Mouse (Mus musculus): ENCODE results near the gene Reep1. TPM values are rescaled to one million over a fixed set of nuclear protein-coding genes. Genes with fewer than 3 reads are reported as not detected.
A peak's percentile ranks its signal among the peaks of the same experiment; 100 is the strongest.
"Not testable (repeated sequence)": the region's sequence is repeated elsewhere in the genome, so short reads cannot be mapped to it uniquely, and the experiment has no call there.

Reep1 gene
- total RNA-seq, 2 experiments from 2014 or later, result 173 to 187 TPM

DNA sequence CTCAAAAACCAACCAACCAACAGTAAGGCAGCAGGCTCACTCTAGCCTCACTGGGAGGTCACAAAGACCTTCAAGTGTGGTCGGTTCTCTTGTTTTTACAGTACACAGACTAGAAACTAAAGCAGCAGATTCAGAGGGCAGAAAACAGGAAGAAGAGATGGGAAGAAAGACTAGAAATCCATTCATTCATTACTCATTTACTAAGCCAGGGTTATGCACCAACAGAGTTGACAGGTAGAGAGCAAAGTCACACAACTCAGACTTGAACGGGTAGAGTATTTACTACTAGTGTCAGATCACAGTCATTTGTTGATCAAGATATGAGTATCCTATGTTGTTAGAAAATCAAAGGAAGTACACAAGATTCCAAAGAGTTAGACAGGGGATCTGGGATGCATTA is 105.5 kb downstream of the Reep1 start:
- intact Hi-C loops (cut with DNase I), result no loop called here
- DNase-seq (ENCODE audit: extremely low spot score in 1 of 2, low spot score in 2 of 2), result no peak

DNA sequence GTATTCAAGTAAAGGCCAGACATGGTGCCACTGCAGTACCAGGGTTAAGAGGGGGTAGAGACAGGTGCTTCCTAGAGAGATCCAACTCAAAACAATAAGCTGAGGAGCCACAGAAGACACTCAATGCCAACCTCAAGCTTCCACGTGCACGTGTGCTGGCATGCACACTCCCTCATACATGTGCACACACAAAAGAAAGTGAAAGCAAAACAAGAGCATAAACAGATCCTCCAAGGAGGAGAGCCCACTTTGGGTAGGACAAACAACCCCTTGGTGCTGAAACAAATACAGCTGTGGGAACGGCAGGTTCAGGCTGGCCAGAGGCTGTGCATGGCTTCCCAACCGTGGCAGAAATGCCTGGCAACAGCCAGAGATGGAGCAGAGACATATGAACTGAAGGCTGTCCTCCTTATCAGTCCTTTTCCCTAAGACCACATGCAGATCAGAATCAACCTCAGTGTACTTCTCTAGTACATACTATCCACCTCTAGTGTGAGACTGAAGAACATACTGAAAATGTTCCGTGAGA is 112.5 kb downstream of the Reep1 start:
- intact Hi-C loops (cut with DNase I), result no loop called here
- no peak for DNase-seq (ENCODE audit: extremely low spot score in 1 of 2, low spot score in 2 of 2)

DNA sequence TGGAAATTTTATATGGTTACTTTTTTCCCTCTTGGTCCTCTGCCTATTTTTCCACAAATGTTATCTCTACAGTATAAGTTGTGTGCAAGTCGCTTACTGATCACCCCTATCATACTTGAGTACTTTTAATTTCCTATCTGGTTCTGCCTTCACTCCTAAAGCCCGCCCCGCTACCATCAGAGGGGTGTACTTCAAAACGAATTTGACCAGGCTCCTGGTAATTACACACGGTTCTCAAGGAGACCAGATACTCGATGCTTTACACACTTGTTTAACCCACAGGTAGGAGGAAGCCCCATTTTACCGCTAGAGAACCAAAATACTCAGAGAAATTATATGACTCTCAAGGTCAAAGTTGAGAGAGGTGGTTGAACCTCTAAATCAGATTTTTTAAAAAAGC is 115.7 kb downstream of the Reep1 start:
- intact Hi-C loops (cut with DNase I), result no loop called here
- DNase-seq (ENCODE audit: extremely low spot score in 1 of 2, low spot score in 2 of 2), result no peak

DNA sequence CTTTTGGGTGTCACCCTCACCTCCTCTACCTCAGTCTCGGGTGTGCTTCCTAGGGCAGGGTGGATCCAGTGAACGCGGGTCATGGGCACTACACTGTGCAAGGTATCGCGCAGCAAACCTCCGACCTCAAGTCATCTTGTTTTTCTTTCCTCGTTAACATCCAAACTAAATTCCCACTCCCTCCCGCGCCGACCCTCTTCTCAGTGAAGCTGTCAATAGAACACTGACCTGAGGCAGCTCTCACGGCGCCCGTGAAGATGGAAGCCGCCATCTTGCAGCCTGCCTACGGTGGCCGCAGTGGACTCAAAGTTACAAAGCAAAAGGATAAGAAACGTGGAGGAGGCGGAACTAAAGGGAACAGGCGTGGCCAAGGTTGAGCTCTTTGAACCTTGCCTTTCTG is 116.1 kb downstream of the Reep1 start:
- intact Hi-C loops (cut with DNase I), result no loop called here
- peak; percentile 87 to 91 for DNase-seq (ENCODE audit: extremely low spot score in 1 of 2, low spot score in 2 of 2)

DNA sequence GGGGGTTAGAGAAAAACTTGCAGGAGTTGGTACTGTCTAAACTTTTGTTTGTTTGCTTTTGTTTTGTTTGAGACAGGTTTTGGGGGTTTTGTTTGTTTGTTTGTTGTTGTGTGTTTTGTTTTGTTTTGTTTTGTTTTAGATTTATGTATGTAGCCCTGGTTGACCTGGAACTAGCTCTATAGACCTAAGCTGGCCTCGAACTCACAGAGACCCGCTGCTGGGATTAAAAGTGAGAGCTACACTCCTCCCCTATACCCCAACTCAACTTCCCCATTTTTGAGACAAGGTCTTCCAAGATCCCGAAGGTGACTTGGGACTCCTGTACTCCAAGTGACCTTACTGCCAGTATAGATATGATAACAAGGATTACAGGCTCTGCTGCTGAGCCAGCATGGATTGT is 116.6 kb downstream of the Reep1 start:
- no peak for DNase-seq (ENCODE audit: extremely low spot score in 1 of 2, low spot score in 2 of 2)
- intact Hi-C loops (cut with DNase I), result no loop called here

DNA sequence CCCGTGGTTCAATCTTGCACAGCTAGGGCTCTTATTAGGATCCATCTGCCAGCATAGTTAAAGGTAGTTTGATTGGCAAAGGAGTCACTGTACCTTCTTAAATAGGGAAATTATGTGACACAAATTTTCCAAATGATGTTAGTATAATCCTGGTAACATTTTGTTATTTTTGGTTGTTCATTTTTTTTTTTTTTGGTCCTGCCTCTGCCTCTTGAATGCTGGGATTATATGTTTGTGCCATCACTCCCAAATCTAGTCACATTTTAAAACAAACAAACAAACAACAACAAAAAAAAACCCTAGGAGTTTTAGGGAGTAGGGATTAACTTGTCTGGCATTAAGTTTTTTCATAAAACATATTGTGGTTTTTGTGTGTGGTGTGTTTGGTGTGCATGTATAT is 119.5 kb downstream of the Reep1 start, which contains the start of gene Mrpl35:
Mrpl35 (minus strand) TSS at position 101 of the 400 bp plus-strand sequence.
- no peak for DNase-seq (ENCODE audit: extremely low spot score in 1 of 2, low spot score in 2 of 2)
- intact Hi-C loops (cut with DNase I), result no loop called here

DNA sequence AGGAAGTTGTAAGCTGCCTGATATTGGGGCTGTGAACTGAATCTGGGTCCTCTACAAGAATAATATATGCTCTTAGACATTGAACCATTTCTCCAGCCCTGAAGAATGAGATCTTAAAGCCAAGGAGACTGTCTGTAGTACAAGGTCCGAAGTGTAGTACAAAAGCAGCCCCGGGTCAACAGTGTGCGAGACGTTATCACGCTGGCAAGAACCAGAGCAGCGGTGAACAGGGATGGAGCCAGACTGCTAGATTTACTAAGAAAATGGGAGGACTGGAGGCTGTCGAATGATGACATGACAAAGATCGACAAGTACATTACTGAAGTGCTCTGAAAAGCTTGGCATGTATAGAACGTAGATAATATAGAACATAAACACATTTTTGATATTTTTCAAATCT is 122.4 kb downstream of the Reep1 start:
- intact Hi-C loops (cut with DNase I), result no loop called here

DNA sequence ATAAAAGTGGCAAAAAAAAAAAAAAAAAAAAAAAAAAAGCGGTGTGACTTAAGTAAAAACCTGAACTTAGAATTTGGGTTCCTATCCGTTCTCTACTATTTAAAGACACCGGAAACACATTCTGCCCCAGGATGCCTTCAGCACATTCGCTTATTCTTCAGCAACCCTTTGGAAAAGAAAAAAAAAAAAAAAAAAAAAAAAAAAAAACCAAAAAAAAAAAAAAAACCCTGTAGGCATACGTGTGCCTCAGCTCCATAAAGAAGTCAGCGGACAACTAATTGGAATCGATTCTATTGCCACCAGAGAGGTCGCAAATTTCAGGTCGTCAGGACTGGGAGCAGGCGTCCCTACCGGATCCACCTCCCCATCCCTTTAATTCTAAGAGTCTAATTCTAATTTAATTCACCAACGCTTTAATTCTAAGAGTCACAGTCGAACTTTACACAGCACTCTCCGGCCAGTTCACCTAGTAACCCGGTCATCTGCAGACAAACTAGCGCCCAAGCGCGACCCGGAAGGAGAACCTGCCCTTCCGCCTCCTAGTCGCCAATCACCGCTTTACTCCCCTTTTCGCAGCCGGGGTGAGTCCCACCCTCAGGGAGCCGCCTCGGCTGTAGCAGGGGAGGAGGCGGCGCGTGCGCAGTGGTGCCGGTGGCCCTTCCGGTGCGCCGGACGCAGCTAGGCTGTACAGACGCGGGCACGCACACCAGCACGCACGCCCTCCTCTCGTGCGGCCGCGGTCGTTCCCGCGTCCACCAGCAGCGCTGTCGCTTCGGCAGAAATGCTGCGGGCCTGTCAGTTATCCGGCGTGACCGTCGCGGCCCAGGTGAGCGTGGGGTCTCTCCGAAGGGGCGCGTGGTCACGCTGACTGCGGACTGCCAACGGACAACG is 123.6 kb downstream of the Reep1 start, which contains the start of gene Immt:
Immt (plus strand) TSS at position 642 of the 891 bp plus-strand sequence.
- DNase-seq (ENCODE audit: extremely low spot score in 1 of 2, low spot score in 2 of 2), result peak; percentile 95 to 99
- intact Hi-C loops (cut with DNase I), result no loop called here

More for the DNA sequence above, 122.4 kb downstream of the Reep1 start:
- DNase-seq (ENCODE audit: extremely low spot score in 1 of 2, low spot score in 2 of 2), result no peak

DNA sequence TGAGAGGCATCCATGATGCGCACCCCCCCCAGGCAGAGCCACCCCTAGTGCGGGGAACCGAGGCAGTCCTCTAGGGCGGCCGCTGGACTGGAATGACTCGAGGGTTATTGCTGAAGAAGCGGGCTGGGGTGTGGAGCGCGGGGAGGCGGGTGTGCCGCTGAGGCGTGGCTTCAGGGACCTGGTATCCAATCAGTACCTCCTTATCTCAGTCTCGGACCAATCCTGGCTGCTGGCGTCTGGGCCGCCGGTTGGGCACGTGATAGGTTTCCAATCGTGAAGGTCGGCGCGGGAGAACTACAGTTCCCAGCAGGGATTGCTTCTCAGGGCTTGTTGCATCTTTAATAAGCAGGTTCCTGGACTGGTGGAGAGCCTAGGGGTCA is 124.2 kb downstream of the Reep1 start:
- intact Hi-C loops (cut with DNase I), result no loop called here
- peak; percentile 97 for DNase-seq (ENCODE audit: extremely low spot score in 1 of 2, low spot score in 2 of 2)

DNA sequence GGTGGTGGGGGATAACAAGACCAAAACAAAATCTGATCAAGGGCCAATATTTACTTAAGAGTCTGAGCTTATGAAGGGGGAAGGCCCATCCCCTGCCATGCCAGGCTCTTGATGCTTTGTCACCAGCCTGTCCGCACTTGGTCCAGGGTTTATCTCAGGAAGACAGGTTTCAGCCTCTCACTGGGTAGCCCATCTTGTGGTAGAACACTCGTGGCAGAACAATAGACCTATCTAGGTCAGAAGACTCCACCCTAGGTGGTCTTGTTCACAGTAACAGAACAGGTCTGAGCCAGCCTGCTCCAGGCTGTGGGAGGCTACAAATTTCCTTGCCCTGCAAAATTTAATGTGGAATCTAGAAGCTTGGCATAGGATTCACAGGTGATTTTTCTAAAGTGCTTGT is 129.4 kb downstream of the Reep1 start:
- intact Hi-C loops (cut with DNase I), result no loop called here
- no peak for DNase-seq (ENCODE audit: extremely low spot score in 1 of 2, low spot score in 2 of 2)

DNA sequence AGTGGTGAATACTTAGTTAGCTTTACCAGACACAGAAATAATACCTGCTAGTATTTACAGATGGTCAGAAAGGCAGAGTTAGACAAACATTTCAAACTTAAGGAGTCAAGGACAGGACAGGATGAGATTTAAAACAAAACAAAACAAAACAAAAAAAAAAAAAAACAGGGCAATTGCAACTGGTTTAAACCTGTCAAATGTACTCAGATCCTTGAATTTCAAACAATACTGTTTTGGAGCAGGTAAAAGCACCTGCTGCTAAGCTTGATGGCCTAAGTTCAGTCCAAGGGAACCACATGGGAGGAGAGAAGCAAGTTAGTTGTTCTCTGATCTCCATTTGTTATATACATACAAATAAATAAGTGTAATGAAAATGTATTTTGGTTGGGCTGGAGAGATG is 132.5 kb downstream of the Reep1 start:
- intact Hi-C loops (cut with DNase I), result no loop called here

DNA sequence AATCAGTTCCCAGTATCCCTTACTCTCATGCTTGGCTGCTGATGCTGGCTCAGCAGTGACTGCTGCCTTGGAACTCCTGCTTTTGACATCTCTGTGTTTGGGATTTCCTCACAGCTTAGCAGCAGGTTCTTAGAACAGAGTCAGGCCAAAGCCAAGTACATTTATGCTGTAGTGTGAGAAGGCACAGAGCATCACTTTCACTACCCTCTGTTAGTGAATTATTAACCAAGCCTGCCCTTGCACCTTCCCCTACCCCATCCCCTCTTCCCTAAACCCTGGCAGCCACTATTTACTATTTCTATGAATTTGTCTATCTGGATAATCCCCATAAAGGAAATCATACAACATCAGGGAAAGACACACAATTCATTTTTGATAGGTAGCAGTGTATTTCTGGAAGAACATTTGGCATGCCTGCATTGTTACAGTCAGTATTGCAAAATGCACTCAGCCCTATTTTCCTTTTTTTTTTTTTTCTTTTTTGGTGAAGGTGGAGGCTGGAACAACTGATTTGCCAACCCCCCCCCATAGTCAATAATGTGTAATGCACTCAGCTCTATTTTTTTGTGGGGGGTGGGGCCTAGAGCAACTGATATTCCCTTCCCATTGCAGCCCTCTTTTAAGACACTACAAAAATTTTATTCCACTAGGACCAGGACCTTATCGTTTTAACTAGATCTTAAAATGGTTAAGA is 133.4 kb downstream of the Reep1 start:
- no peak for DNase-seq (ENCODE audit: extremely low spot score in 1 of 2, low spot score in 2 of 2)
- intact Hi-C loops (cut with DNase I), result no loop called here

More for the DNA sequence above, 132.5 kb downstream of the Reep1 start:
- no peak for DNase-seq (ENCODE audit: extremely low spot score in 1 of 2, low spot score in 2 of 2)

DNA sequence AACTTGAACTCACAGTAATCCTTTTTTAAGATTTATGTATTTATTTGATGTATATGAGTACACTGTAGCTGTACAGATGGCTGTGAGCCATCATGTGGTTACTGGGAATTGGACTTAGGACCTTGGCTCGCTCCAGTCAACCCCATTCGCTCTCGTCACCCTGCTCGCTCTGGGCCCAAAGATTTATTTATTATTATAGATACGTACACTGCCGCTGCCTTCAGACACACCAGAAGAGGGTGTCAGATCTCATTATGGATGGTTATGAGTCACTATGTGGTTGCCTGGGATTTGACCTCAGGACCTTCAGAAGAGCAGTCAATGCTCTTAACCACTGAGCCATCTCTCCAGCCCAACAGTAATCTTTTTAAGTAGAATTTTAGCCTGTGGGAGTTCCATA is 139.5 kb downstream of the Reep1 start:
- DNase-seq (ENCODE audit: extremely low spot score in 1 of 2, low spot score in 2 of 2), result not testable (repeated sequence)

More for the DNA sequence above, 139.5 kb downstream of the Reep1 start:
- intact Hi-C loops (cut with DNase I), result not testable (repeated sequence)

Other genes with a start within 250 kb of the Reep1 start
- gene Rnf103, start 213.7 kb upstream of the Reep1 start, total RNA-seq (2021), result 10 to 100 TPM; 54.4 to 56.0 TPM
- 10 to 100 TPM; 77.2 to 82.6 TPM for gene Chmp3, start 163.8 kb upstream of the Reep1 start, total RNA-seq (2021)
- 10 to 100 TPM; 25.5 to 29.9 TPM for gene Kdm3a, start 74.6 kb upstream of the Reep1 start, total RNA-seq (2021)
- gene Mrpl35, start 119.4 kb downstream of the Reep1 start, total RNA-seq (2021), result 10 to 100 TPM; 28.2 to 31.0 TPM
- 100 to 1,000 TPM; 145 to 147 TPM for gene Immt, start 123.8 kb downstream of the Reep1 start, total RNA-seq (2021)
- gene Ptcd3, start 201.2 kb downstream of the Reep1 start, total RNA-seq (2021), result 10 to 100 TPM; 70.2 to 76.2 TPM
- gene Polr1a, start 201.5 kb downstream of the Reep1 start, total RNA-seq (2021), result 10 to 100 TPM; 33.5 to 37.2 TPM